Mouse (Mus musculus) embryonic fibroblast, embryonic 13.5 days (primary cell): Measurements from ENCODE around the gene Tmem45a.

Experiments used
- CTCF ChIP-seq: IDR thresholded peaks from 2 replicates; pipeline ENCODE4 v1.5.1; 2011; ENCODE audit warnings: mild to moderate bottlenecking, control low read depth, low read length, moderate library complexity, borderline replicate concordance; ENCODE audit not compliant: insufficient read depth
- POLR2A ChIP-seq: IDR thresholded peaks from 2 replicates; pipeline ENCODE4 v1.6.1; 2011; ENCODE audit warnings: low read depth, mild to moderate bottlenecking, control low read depth, low read length, moderate library complexity

DNA sequence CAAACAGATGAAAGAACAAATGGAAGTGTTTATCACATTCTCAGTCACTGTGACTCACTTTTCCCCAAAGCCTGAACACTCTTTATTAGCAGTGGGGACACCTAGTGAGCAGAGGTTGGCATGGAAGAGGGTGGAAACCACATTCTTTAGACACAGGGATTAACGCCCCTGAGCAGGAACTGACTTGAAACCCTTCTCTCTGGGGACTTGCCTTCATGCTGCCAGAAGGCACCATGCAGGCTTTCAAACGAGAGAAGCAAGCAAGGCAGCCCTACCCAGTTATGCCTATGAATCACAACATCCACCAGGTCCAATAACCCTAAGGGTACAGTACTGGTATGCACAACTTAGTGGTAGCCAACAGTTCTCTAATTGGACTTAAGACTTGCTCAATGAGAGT lies 12.6 kb downstream of the Tmem45a start:
- no peak for TF ChIP-seq CTCF
- no peak for TF ChIP-seq POLR2A
